Mouse (Mus musculus) liver, postnatal 0 days (tissue): ENCODE results near the gene Prune1. TPM values are rescaled to one million over a fixed set of nuclear protein-coding genes. Genes with fewer than 3 reads are reported as not detected.
"Not testable (repeated sequence)": the region's sequence is repeated elsewhere in the genome, so short reads cannot be mapped to it uniquely, and the experiment has no call there.

Experiments
- ATAC-seq: fragments of 200-750 bp; cut with Nextera tagmentation; 2 replicates; pipeline ENCODE4 v1.8.0; 2017; ENCODE audit warnings: mild to moderate bottlenecking, moderate library complexity
- DNase-seq: peaks from one replicate; pipeline ENCODE4 v3.0.0-alpha.2; 2016
- H3K27ac ChIP-seq: fragments of 300-500 bp; sonication (generic); 2 replicates; pipeline ENCODE4 v1.5.1; 2014; ENCODE audit warnings: antibody characterized with exemption, moderate library complexity, mild to moderate bottlenecking, low read depth
- H3K27me3 ChIP-seq: fragments of 300-500 bp; sonication (generic); 2 replicates; pipeline ENCODE4 v1.6.1; 2014; ENCODE audit warnings: low read length, control low read depth, mixed read lengths; ENCODE audit not compliant: insufficient read depth
- H3K36me3 ChIP-seq: fragments of 300-500 bp; sonication (generic); replicated peaks from 2 replicates; pipeline ENCODE4 v1.6.1; 2014; ENCODE audit warnings: mild to moderate bottlenecking, control low read depth, low read length, moderate library complexity, mixed read lengths; ENCODE audit not compliant: insufficient read depth
- H3K4me1 ChIP-seq: fragments of 300-500 bp; sonication (generic); 2 replicates; pipeline ENCODE4 v1.6.1; 2014; ENCODE audit warnings: antibody characterized with exemption, mild to moderate bottlenecking, control low read depth; ENCODE audit not compliant: insufficient read depth
- H3K4me2 ChIP-seq: fragments of 300-500 bp; sonication (generic); 2 replicates; pipeline ENCODE4 v1.6.1; 2014; ENCODE audit warnings: low read depth, mild to moderate bottlenecking, low read length, moderate library complexity, mixed read lengths
- H3K4me3 ChIP-seq: fragments of 300-500 bp; sonication (generic); 2 replicates; pipeline ENCODE4 v1.5.1; 2014; ENCODE audit warnings: low read depth, low read length
- H3K9ac ChIP-seq: fragments of 300-500 bp; sonication (generic); replicated peaks from 2 replicates; pipeline ENCODE4 v1.6.1; 2014; ENCODE audit warnings: mild to moderate bottlenecking, moderate library complexity
- H3K9me3 ChIP-seq: fragments of 300-500 bp; sonication (generic); 2 replicates; pipeline ENCODE4 v1.6.1; 2016; ENCODE audit warnings: mild to moderate bottlenecking, control low read depth, low read length, mixed read lengths
- CTCF ChIP-seq: sonication (generic); IDR thresholded peaks from 2 replicates; pipeline ENCODE4 v1.5.1; 2016; ENCODE audit warnings: antibody characterized with exemption, low read depth
- EP300 ChIP-seq: IDR thresholded peaks from 2 replicates; pipeline ENCODE4 v1.6.1; 2016; ENCODE audit warnings: antibody characterized with exemption, low read depth, mild to moderate bottlenecking
- WGBS: fragments of 180-500 bp; shearing (Covaris S2); extraction: QIAGEN DNeasy Blood & Tissue Kit; methylation state at CpG from one replicate; pipeline ENCODE4 v1.1.7; 2014; ENCODE audit not compliant: insufficient replicate concordance; 5-methylcytosine and 5-hydroxymethylcytosine counted together
- polyA plus RNA-seq: library from polyadenylated mRNA; unstranded; fragments of >200 nt; fragmentation: Nextera tagmentation; extraction: Ambion mirVana; gene quantifications from 2 replicates; pipeline ENCODE4 v1.2.1, GENCODE M21; 2015

The Prune1 gene
- polyA plus RNA-seq, 1 experiment from 2014 or later, result 10.6 TPM

DNA sequence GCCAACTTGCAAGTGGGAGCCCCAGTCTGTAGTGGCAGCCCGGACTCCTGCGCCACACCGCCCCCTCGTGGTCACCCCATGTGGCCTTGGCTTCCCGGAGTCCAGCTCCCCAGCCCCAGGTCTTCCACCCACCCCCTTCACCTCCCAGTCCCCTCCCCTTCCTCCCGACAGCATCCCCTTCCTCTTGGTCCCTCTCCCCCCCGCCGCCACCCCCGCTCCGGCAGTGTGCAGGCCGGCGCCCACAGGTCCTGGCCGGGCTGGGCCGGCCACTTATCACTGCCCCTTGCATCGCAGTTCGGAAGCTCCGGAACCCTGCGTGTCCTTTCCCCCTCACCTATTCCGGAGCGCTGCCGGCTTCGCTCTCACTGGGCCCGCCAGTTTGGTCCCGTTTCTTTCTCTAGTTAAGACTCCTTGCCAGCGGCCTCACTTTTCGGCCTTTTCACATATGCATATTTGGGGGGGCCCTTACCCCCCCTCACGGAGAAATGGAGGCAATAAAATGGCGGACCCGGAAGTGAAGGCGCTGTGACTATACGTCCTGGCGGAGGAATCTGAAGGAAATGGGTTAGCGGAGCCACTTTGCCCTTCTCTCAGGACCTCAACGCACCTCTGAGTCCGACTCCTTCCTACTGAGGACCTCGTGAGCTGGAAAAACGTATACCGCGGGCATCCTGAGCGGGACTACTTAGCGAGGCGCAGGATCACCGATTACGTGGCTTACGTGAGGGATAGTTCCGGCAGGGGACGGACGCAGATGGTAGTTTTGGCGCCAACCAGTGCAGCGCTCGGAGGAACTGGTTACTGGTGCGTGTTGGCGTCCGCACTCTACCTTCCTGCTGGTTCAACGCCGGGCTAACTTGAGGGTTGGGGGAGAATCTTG is 64.4 kb downstream of the Prune1 start, which contains the start of gene Gabpb2:
Gene Gabpb2 (minus strand): TSS at position 662 of the 880 bp plus-strand sequence.
- peak within 1 kb of the TSS; percentile 96 for H3K9ac ChIP-seq

DNA sequence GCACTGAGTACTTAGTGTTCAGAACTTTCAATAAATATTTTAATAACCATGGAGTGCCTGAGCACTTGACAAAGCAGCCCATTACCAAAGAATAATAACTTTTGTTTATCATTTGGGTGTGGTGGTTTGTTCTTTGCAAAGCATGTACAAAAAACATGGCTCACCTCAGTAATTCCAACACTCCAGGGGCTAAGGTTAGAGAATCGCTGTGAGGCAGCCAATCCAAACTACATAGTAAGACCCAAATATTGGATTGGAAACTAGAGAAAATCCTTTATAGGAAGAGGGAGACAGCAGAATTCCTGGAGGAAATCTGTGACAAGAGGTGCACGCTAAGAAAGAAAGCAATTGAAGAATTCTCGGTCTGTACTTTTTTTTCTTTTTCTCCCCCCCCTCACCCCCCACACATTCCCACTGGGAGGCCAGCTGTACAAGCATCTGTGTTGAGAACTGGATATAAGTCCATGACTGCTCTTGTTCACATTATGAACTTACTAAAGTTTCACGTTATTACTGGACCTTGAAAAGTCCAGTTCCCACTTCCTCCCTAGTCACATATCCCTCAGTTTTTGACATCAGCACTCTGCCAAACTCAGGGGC is 65.1 kb downstream of the Prune1 start:
- ATAC-seq (peak; percentile 5), DNase-seq (no peak)
- Histone ChIP-seq H3K4me1 (peaks cover 23% of the 10 kb centered on the region), H3K27ac (peak overlapping the region; percentile 99), H3K36me3 (peaks cover 25% of the 10 kb centered on the region), H3K4me2 (peak overlapping the region; percentile 72), H3K9me3 (no peaks in the 10 kb centered on the region), H3K9ac (peak overlapping the region; percentile 96), H3K4me3 (peak overlapping the region; percentile 92), H3K27me3 (no peaks in the 10 kb centered on the region)
- WGBS, result 18% methylated on average over 4 of the region's 4 CpGs
- TF ChIP-seq CTCF (no peak), EP300 (no peak)

More for the DNA sequence above, 64.4 kb downstream of the Prune1 start, which contains the start of gene Gabpb2:
- H3K27me3 ChIP-seq, result no peaks in the 10 kb centered on the region
- H3K4me2 ChIP-seq, result peak within 1 kb of the TSS; percentile 72
- peaks cover 23% of the 10 kb centered on the region for H3K4me1 ChIP-seq
- 2% methylated on average over 56 of the region's 56 CpGs for WGBS
- H3K9me3 ChIP-seq, result no peaks in the 10 kb centered on the region
- ATAC-seq (peak; percentile 81), DNase-seq (peak; percentile 98)
- H3K27ac ChIP-seq, result peak within 1 kb of the TSS; percentile 99
- H3K4me3 ChIP-seq, result peak within 1 kb of the TSS; percentile 92
- TF ChIP-seq CTCF, result peak; percentile 96
- TF ChIP-seq EP300, result peak; percentile 82
- peaks cover 23% of the 10 kb centered on the region for H3K36me3 ChIP-seq

DNA sequence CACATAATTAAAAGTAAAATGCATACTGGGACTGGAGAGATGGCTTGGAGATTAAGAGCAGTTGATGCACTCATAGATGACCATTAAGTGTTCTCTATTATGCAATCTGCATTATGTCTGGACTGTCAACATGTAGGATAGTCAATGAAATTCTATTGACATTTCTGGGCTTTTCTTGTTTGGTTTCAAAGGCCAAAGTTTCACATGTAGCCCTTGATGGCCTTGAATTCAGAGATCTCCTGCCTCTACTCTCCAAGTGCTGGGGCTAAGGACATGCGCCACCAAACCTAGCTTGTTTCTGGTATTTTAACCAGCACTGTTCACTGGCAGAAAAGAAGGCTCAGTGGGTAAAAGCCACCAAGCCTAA is 68.3 kb downstream of the Prune1 start:
- Histone ChIP-seq H3K9ac (no peak overlapping the region), H3K36me3 (peaks cover 30% of the 10 kb centered on the region), H3K27ac (peak overlapping the region; percentile 86), H3K4me3 (no peak overlapping the region), H3K4me1 (peaks cover 21% of the 10 kb centered on the region), H3K9me3 (no peaks in the 10 kb centered on the region), H3K27me3 (no peaks in the 10 kb centered on the region), H3K4me2 (no peak overlapping the region)
- TF ChIP-seq EP300, result no peak
- no peak for TF ChIP-seq CTCF
- WGBS, result 67% methylated on average over 1 of the region's 1 CpGs
- no peak for DNase-seq
- ATAC-seq, result peak; percentile 40

DNA sequence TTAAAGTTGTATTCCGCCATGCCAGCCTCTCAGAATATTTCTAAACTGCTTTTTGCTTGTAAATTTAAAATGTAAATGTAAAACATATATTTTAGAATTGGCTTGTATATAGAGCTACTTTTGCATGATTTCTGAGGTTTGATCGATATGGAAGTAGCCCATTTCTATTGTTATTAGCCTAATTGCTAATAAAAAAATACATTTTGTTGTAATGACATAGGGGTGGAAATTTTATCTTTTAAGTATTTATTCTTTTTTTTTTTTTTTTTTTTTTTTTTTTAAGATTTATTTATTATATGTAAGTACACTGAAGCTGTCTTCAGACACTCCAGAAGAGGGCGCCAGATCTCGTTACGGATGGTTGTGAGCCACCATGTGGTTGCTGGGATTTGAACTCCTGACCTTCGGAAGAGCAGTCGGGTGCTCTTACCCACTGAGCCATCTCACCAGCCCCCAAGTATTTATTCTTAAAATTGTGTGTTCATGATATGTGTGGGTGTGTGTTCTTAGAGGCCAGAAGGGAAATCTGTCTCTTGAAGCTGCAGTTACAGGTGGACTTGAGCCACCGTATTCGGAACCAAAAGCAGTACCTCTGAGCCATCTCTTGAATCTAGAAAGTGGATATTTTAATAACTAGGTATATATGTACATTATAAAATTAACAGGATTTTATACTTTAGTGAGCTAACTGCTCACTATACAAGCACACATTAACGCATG is 68.8 kb downstream of the Prune1 start:
- not testable (repeated sequence) for H3K9ac ChIP-seq, H3K4me3 ChIP-seq, H3K9me3 ChIP-seq, H3K4me2 ChIP-seq, ATAC-seq, H3K27me3 ChIP-seq, DNase-seq
- Histone ChIP-seq H3K27ac (peak overlapping the region; percentile 35; the same call in 1 of the 2 replicates), H3K36me3 (peaks cover 33% of the 10 kb centered on the region), H3K4me1 (peaks cover 15% of the 10 kb centered on the region)
- TF ChIP-seq CTCF, result peak; percentile 12; the same call in 1 of the 2 replicates
- WGBS, result 81% methylated on average over 7 of the region's 10 CpGs

DNA sequence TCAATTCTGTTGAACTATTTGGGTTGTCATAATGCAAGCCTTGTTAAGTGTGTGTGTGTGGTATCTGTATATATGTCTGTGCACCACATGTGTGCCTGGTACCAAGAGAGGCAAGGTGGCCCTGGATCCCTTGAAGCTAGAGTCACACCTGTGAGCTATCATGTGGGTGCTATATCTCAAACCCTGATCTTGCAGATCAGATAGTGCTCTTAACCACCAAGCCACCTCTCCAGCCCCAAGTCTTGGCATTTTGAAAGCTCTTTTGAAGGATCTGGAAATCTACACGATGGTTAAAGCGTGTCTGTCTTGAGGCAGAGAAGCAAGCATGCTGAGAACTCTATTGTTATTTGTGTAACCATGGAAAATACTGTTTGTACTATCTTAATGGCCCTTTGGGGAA is 71.3 kb downstream of the Prune1 start:
- Histone ChIP-seq H3K27ac (no peak overlapping the region), H3K9me3 (no peaks in the 10 kb centered on the region), H3K27me3 (no peaks in the 10 kb centered on the region), H3K4me1 (peaks cover 6% of the 10 kb centered on the region), H3K36me3 (peaks cover 47% of the 10 kb centered on the region), H3K4me2 (no peak overlapping the region), H3K9ac (no peak overlapping the region), H3K4me3 (no peak overlapping the region)
- no peak for TF ChIP-seq EP300
- TF ChIP-seq CTCF, result no peak
- no peak for ATAC-seq
- no peak for DNase-seq
- 83% methylated on average over 2 of the region's 2 CpGs for WGBS

DNA sequence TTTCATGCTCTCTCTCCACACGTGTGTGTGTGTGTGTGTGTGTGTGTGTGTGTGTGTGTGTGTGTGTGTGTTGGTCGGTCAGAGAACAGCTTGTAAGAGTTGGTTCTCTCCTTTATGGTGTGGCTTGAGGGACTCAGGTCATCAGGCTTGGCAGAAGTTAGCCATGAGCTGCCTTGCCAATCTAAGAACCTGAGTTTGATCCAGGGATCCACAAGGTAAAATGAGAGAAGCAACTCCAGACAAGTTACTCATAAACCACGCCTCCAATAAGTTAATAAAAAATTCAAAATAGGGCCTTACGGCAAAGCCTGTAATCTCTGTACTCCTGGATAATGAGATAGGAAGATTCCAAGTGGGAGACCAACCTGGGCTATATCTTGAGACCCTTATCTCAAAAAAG is 73.6 kb downstream of the Prune1 start:
- TF ChIP-seq CTCF (no peak), EP300 (no peak)
- ATAC-seq, result no peak
- Histone ChIP-seq H3K4me3 (no peak overlapping the region), H3K36me3 (peaks cover 56% of the 10 kb centered on the region), H3K27ac (no peak overlapping the region), H3K4me1 (no peaks in the 10 kb centered on the region; the same call in 1 of the 2 replicates), H3K9me3 (no peaks in the 10 kb centered on the region), H3K4me2 (no peak overlapping the region), H3K27me3 (no peaks in the 10 kb centered on the region), H3K9ac (no peak overlapping the region)
- WGBS, result 72% methylated on average over 4 of the region's 4 CpGs
- no peak for DNase-seq
